Mouse (Mus musculus) embryo, embryonic 10 days (tissue): Measurements from ENCODE around the gene H2-M5.

Experiments used
- DNase-seq: peaks from one replicate; pipeline ENCODE4 v3.0.0-alpha.2; 2015; ENCODE audit warnings: low spot score

H2-M5 gene

DNA sequence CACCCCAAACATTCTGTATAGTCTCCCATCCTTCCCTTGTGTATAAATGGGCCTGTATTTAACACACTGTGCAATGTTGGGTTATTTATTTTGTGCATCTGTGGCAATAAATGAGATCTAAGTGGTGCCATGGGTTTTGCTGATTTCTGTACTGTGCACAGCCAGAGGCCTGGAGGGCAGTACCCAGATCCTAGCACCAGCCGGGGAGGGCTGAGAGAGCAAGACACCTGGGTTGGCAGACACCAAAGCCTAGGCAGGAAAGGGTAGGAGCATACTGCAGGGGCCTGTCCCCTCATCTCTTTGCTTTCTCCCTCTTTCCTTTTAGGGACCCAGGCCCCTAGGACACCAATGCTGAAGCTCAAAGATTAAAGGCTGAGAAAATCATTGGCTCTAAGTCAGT lies 41.1 kb downstream of the H2-M5 start:
- no peak for DNase-seq

DNA sequence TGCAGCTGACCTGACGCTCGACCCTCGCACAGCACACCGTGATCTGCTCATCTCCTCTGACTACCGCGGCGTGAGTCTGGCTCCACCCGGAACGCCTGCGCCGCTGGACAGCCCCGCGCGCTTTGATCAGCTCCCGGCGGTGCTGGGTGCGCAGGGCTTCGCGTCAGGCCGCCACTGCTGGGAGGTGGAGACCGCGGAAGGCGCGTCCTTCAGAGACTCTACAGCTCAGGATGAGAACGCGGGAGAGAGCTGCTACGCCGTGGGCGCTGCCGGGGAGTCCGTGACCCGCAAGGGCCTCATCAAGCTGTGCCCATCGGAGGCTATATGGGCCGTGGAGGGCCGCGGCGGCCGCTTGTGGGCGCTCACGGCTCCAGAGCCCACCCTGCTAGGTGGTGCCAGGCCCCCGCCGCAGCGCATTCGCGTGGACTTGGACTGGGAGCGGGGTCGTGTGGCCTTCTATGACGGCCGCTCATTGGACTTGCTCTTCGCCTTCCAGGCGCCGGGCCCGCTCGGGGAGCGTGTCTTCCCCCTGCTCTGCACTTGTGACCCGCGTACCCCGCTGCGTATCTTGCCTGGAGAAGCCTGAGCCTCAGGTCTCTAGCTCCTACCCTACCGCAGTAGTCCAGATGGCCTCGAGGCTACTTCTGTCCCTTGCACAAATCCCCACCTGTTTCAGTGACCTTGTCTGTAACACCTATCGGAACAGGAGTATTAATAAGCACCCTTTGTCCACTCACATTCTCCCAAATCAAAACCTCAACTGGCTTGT lies 42.1 kb downstream of the H2-M5 start:
- DNase-seq = peak; percentile 63

DNA sequence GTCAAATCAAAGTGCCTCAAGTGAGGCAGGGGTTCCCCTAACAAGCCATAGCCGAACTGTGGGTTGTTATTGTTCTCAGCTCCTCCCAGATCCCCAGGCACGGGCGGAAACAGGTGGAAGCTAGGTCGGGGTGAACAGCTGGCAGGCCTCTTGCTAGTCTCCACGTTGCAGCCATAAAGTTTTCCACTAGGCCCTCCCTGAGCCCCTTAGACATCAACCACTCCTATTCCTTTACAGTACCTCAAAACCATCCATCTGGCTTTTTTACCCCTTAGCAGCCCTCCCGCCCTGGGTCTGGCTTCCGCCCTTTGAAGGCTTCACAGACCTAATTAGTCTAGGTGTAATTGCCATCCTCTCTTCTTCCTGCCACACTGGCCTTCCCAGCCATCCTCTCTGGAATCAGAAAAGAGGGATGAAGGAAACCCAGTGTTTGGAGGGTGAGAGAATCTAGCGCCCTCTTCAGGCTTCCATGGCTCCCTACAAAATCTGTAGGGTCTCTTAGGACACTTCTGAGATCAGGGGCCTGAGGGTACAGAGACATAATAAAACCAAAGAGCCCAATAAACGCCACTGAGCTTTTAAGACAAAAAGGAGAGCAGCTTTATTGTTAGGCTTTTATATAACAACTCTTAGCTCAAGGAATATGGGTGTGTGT lies 45.1 kb downstream of the H2-M5 start:
- DNase-seq = peak; percentile 9

GRCm38 (mm10) chr17:36943691-36944090 lies 45.6 kb downstream of the H2-M5 start:
- no peak for DNase-seq

- no peak for DNase-seq
These were observed 46.4 kb downstream of the H2-M5 start, which contains the start of gene Rnf39 for GRCm38 (mm10) chr17:36942791-36943471. Gene Rnf39 (plus strand): TSS chr17:36942918.

- DNase-seq = no peak
These were observed 46.9 kb downstream of the H2-M5 start for GRCm38 (mm10) chr17:36942391-36942790.

DNA sequence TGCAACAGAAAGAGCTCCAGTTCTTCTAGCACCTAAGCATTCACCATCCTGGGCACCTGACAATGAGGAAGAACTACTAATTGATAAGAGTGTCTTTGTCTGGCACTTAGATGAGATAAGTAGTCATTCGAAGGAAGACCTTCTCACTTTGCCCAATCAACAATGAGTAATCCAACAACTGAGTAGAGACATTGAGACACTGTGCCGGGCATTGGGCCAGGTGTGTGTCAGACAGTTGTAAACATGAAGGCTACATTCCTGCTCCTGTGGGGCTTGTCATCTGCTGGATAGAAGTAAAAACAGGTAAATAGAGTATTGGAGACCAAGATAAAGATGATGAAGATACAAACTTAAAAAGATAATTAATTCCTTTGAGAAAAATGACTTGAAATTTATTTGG lies 51.3 kb downstream of the H2-M5 start:
- DNase-seq = no peak
